Mouse (Mus musculus) megakaryocyte-erythroid progenitor cell, adult 5-6 weeks (primary cell): ENCODE measurements around the gene Ccser2. TPM values are rescaled to one million over a fixed set of nuclear protein-coding genes. Genes with fewer than 3 reads are reported as not detected.
A peak's percentile ranks its signal among the peaks of the same experiment; 100 is the strongest.

Experiments
- ATAC-seq: replicated peaks from 2 replicates; pipeline ENCODE4 v1.8.0; 2016; ENCODE audit warnings: mild to moderate bottlenecking, inconsistent platforms; ENCODE audit not compliant: severe bottlenecking, poor library complexity, low FRiP score, low TSS enrichment
- total RNA-seq, 2 experiments: library from RNA; stranded (forward) in 1 of 2; stranded (reverse) in 1 of 2; fragments of 200-1000, 215-1000 nt in 1 of 2; fragments of >200 nt in 1 of 2; fragmentation: Nextera tagmentation in 1 of 2; gene quantifications; 2 replicates each; pipeline ENCODE4 v1.2.3; 2014 to 2017

Gene Ccser2
- total RNA-seq, 2 experiments from 2014 or later: 5.9 to 6.5 TPM

DNA sequence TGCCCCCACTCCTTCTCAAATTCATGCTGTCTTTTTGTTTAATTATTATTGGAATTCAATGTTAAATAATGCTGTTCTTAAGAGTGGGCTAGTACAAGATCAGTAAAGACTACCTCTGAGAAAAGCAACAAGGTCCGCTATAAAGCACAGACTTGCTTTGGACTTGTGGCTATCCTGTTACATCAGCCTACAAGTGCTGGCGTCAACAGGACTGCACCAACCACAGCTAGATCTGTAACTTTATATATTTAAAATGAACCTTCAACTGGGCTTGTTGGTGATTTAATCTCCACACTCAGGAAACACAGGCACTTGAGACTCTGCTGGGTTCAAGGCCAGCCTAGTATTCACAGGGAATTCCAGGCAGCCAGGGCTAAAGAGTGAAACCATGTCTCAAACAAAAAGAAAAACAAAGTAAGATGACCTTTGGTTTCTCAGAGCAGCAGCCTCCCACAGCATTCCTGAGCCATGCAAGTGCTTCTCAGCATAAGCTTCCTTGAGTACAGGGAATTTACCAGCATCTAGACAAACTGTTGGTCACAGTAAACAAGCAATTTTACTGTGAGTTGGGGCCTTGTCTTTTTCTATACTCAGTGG lies 75.7 kb downstream of the Ccser2 start:
- no peak for ATAC-seq

DNA sequence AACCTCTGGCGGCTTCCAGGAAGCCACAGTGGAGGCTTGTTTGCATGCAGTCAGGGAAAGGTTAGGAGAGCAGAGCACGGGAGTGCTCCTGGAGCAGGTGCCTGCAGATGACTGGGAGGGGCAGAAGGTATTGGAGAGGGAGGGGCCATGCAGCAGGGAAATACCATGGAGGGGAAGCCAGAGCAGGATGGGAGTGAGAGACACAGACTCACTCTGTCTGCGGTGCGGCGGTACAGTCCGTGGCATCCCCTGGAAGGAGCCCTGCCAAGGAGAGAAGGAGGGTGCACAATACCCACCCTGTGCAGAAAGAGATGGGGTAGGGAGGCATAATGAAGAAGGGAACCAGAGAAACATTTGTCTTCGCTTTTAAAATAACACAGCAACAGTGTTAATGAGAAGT lies 78.4 kb downstream of the Ccser2 start:
- no peak for ATAC-seq

DNA sequence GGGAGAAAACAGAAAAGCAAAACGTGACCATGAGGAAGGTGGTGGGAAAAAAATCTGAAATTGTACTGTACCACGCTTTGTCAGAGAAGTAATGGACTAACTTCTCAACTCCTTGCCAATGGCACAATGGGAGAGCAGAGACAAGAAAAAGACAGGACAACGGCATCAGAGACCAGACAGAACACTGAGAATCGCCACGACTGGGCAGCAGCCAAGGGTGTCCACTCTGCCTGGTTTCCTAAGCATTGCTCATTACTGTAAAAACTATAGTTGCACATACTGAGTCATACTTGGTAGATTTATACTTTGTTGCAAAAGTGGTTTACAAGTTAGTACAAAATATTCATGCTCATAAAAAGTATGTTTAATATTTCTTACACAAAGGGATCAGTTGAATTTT lies 82.9 kb downstream of the Ccser2 start:
- no peak for ATAC-seq

DNA sequence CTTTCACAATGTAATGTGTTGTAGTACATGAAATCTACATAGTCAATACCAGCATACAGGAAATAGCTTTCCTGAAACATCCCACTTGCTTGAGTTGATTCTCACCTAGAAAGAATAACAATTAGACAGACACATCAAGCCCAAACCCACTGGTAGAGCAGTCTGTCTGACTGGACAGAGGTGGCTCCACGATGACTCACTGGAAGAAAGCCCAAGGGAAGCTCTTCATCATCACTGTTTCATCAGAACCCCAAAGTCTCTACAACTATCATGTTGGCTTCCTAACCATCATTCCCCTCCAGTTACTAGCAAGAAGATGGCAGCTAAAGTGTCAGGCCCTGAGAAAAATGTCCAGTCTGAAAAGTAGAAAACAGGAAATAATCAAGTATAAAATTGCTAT lies 83.5 kb downstream of the Ccser2 start:
- no peak for ATAC-seq

DNA sequence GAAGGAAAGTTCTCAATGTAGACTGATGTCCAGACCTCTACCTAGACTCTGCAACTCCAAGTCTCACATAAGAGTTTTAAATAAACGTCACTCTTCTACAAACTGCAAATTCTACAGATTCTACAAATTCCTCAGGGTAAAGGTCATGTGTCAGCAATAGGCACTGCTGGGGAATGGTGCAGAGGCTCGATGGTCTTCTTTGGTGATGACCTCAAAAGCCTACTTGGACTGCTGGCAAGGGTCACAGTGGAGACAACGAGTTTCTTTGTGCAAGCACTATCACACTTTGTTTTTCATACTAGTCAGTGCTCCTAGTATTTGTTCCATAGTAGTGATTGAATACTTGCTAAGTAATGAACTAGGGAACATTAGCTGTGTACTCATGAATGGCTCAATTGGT lies 85.0 kb downstream of the Ccser2 start:
- ATAC-seq: no peak

DNA sequence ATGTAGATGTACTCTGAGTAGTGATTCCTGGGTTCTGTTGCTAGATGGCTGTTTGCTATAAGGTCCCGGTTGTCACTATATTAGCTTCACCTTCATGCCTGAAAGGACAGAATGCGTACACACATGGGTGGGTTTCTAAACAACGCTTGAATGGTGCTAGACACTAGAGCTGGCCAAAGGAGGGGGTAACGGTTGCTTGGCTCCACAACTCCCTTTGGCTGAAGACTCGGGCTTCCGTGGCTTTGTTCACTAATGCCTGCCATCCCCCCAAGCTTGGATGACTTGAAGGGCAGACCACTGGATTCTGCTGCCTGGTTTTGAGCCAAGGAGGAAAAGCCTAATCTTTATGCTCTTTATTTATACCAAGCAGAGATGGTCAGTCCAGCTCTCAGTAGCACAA lies 98.3 kb downstream of the Ccser2 start:
- no peak for ATAC-seq

DNA sequence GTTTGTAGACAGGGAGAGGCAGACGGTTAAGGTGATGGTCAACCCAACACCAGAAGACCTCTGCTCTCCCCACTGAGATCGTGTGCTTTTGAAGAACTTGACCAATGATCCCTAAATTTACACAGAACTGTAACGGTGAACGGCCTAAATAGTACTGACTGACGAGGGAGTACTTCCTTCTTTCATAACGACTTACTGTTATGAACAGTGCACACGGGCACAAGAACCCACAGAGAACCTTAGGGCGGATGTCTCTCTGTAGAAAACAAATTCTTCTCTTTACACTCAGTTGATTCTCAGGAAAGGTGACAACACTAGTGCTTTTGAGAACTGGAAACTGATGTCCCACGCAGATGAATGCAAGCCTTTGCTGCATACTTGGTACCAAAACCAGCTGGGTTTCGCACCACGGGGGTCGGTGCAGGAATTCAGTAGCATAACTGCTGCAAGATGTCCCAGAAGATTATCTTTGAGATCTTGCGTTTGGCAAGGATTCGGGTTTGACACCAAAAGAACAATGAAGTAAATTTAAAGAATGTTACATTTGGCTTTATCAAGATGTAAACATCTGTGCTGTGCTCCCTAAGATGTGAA lies 99.7 kb downstream of the Ccser2 start:
- no peak for ATAC-seq

DNA sequence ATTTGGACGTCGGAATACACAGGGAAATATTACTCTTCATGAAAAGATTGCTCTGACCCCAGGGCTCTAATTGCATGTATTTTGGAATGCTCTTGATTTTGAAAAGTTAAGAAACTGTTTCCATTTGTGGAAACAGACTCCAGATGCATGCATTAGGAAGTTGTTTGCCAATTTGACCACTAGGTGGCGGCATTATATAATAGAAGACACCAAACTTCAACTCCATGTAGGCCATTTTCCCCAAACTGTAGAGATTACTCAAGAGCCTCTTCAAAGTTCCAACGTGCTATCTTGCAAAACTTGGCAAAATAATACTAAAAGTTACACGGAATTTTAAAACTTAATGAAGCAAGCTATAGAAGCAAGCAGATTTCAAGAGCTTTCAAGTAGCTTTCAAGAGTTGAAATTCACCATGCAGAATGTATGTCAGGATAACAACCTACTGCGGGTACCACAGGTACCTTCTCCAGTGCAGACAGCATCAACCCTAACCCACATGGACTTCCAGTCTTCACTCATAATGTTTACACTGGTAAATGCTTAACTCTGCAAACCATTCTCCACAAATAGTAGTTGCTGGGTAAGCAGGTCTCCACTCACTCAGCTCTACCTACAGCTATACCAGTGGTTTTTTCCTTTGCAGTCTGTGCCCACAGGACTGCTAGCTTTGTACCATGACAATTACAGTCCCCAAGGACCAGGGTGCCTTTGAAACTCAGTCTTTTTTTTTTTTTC lies 101.4 kb downstream of the Ccser2 start:
- ATAC-seq: peak; percentile 50; the same call in 1 of the 2 replicates

DNA sequence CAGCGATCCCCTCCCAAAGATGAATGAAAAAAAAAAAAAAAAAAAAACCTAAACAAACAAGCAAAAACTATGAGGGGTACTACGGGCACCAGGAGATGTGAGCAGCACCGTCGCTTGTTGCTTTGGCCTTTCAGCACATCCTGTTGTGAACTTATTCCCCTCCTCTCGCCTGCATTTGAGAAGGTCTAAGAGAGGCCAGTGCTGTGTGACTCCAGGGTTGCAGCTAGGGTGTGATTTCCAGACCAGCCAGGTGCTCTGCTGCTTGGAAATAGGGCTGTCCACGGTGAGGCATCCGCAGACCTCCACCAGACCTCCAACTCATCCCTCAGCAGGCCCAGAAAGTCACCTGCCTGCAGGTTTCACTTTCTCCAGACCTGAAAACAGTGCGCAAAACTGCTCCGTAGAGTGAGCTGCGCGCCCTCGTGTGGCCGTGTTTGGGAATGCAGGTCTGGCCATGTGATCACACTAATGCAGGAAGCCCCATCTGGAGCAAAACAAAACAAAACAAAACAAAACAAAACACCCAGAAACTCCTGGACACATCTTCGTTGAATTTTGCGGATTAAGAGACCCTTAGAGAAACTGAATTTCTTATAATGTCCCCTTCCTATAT lies 104.6 kb downstream of the Ccser2 start:
- peak; percentile 80 for ATAC-seq

DNA sequence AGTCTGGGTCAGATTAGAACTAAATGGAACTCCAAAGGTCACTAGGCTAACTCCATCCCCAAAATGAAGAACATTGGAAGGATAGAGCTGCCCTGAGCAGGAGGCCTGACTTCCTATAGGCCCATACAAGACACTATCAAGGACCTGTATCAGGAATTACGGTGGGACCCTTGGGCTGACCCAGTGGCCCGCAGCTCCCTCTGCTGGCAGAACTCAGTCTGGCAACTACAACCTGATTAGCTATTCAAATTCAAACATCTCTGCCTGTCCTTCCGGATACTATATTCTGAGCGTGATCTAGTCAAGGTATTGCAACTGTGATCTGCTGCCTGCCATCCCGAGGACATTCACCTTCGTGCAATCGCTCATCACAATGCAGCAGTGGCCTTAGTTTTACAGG lies 106.2 kb downstream of the Ccser2 start:
- ATAC-seq: peak; percentile 66

DNA sequence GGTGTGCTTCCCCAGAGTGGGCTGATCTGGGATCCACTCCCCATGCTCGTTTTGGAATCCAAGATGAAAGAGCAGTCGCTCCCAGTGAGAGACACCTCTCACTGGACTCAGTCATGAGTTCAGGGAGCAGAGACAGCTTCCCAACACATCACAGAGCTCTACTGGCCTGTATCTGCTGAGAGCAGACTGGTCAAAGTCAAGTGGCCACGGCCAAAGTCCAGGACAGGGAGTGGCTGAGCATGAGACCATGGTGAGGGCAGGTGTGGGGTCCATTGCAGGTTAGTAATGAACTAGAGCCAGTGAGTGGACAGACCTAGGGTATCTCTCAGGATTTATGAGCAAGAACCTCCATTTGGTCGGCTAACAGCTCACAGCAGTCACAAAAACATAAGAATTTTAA lies 109.6 kb downstream of the Ccser2 start:
- ATAC-seq: no peak

DNA sequence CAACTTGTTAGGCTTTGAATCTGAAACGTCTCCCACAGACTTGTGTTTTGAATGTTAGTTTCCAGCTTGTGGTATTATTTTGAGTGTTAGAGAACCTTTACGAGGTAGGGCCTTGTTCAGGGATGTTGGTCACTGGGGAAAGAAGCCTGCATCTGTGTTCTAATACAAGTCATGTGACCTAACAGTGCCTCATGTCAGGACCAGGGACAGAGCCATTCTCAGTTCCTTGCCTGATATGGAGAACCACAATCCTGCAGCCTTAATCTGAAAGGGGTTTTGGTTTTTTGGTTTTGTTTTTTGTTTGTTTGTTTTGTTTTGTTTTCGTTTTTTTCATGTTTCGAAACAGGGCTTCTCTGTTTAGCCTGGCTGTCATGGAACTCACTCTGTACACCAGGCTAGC lies 115.6 kb downstream of the Ccser2 start:
- no peak for ATAC-seq

DNA sequence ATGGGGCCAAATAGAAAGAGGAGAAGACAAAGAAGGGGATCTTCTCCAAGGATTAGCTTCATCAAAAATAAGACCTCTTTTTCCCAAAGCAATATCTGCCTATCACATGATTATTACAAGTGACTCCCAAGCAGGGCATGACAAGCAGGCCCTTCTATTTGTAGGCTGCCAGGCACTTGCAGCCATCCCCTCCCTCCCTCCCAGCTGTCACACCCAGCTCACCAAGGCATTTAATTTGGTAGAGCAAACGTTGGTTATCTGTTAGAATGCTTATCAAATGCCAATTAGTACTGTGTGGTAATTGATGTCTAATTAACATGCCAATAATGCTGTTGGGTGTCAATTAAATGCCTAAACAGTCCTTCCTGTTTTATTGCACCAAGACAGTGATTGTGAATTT lies 119.7 kb downstream of the Ccser2 start:
- ATAC-seq: no peak

Other genes with a start within 250 kb of the Ccser2 start
- gene Rgr, start 80.2 kb upstream of the Ccser2 start, total RNA-seq (2014; fragmentation: Nextera tagmentation): not detected in 2 replicates
- gene Rgr, start 80.2 kb upstream of the Ccser2 start, total RNA-seq (2017): not detected in 2 replicates
- not detected in 2 replicates for gene Lrit1, start 86.1 kb upstream of the Ccser2 start, total RNA-seq (2014; fragmentation: Nextera tagmentation)
- not detected in 2 replicates for gene Lrit1, start 86.1 kb upstream of the Ccser2 start, total RNA-seq (2017)
- gene Lrit2, start 99.2 kb upstream of the Ccser2 start, total RNA-seq (2014; fragmentation: Nextera tagmentation): not detected in 2 replicates
- gene Lrit2, start 99.2 kb upstream of the Ccser2 start, total RNA-seq (2017): not detected in 2 replicates
- not detected in 2 replicates for gene Cdhr1, start 129.6 kb upstream of the Ccser2 start, total RNA-seq (2014; fragmentation: Nextera tagmentation)
- not detected in 2 replicates for gene Cdhr1, start 129.6 kb upstream of the Ccser2 start, total RNA-seq (2017)
- gene 2610528A11Rik, start 145.2 kb upstream of the Ccser2 start, total RNA-seq (2014; fragmentation: Nextera tagmentation): not detected in 2 replicates
- 1.3 and 2.9 TPM in 2 replicates for gene 2610528A11Rik, start 145.2 kb upstream of the Ccser2 start, total RNA-seq (2017)
- gene Ghitm, start 166.5 kb upstream of the Ccser2 start, total RNA-seq (2014; fragmentation: Nextera tagmentation): 91.2 and 104 TPM in 2 replicates
- gene Ghitm, start 166.5 kb upstream of the Ccser2 start, total RNA-seq (2017): 186 and 209 TPM in 2 replicates